Mouse (Mus musculus): Measurements from ENCODE around the gene Tmem123.

DNA sequence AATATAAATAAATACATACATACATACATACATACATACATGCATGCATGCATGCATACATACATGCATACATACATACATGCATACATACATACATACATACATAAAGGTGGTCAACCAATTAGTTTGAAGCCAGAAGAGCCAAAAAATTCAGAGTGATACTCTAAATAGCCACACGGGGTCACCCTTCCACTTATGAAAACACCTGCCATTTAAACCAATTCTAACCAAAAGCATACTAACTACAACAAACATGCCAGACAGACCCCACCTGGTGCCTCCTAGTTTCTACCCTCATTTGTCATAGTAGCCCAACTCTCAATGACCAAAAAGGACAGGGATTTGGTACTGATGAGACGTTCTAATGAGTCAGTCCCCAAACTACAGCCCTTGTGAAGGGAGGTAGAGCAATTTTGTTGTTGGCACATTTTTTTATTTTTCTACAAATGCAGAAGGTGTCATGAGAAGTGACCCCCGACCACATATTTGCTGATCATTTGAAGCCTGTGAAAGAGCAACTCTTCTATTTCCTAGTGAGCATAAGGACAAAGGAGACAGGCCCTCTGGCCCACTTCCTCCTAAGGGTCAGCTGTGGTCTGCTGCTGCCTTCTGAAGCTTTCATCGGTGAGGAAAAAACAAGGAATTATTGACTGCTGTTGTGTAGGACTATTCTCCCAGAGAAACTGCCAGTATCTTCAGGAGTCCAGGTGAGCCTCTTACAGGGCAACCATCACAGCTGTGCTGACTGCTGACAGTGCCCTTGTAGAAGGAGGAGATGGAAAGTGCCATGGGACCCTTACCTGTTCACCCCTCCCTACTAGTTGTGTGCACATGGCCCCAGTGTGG lies 49.6 kb upstream of the Tmem123 start:
- TF ChIP-seq POLR2A (IDR thresholded peaks at IDR 0.05; ENCODE audit: low read depth, low read length) (no peak), CTCF (IDR thresholded peaks at IDR 0.05; ENCODE audit: extremely low read depth, insufficient read length, insufficient replicate concordance, low read depth, low read length) (no peak)

Data from small intestine, adult 2 months (tissue).